Comparison of ENCODE assay signal across 10 mouse cellular contexts in genomic region chr13:53775687-53776086, GRCm38 (mm10).
DNase-seq lines count a peak whose midpoint lies in the region; ATAC-seq and TF ChIP-seq lines count a peak whose summit lies in the region.
"Had no signal": no experiment of that assay in that cellular context is flagged by ENCODE, and none has a peak within 500 bp of the region (broad histone marks: within the 10 kb centered on the region; RNA-seq: fewer than 3 reads in every experiment).

No protein-coding gene starts in this region.

- 0 out of 2 replicates have a peak, but pooled peaks have one; percentile 41 for ATAC-seq in heart, embryonic 16.5 days (replicated peaks; ENCODE audit: extremely low read depth, insufficient read depth, low FRiP score)
- ATAC-seq in heart, embryonic 12.5 days (ENCODE audit: insufficient number of reproducible peaks, low FRiP score) = no peak

- peak; percentile 65 for DNase-seq in urinary bladder, postnatal 14 days (ENCODE audit: low spot score)
- DNase-seq in urinary bladder, adult 2 months (ENCODE audit: low spot score) = no peak
- DNase-seq in cerebellum, postnatal 14 days = peak; percentile 46 to 78
- peak; percentile 36 for DNase-seq in kidney, postnatal 14 days
- no peak for DNase-seq in spleen, postnatal 4 days (ENCODE audit: low spot score in 2 of 2)

- no peaks in the 10 kb centered on the region for H3K36me3 ChIP-seq in heart, embryonic 16.5 days (ENCODE audit: control insufficient read depth, insufficient read depth)
- no peaks in the 10 kb centered on the region for H3K36me3 ChIP-seq in heart, embryonic 12.5 days
- H3K36me3 ChIP-seq in small intestine, adult 2 months (ENCODE audit: control insufficient read depth, insufficient read depth, low read length) = no peaks in the 10 kb centered on the region
- H3K36me3 ChIP-seq: embryonic facial prominence, embryonic 13.5 days; lung, embryonic 15.5 days had no signal

- 39% methylated on average over 5 of the region's 5 CpGs for WGBS in heart, embryonic 16.5 days
- WGBS in heart, embryonic 12.5 days = 40% methylated on average over 5 of the region's 5 CpGs
- 37% methylated on average over 5 of the region's 5 CpGs for WGBS in small intestine, adult 2 months

- H3K9me3 ChIP-seq in heart, embryonic 16.5 days (replicated peaks; ENCODE audit: control insufficient read depth, low read length) = no peaks in the 10 kb centered on the region
- H3K9me3 ChIP-seq in heart, embryonic 12.5 days (replicated peaks) = no peaks in the 10 kb centered on the region
- H3K9me3 ChIP-seq: embryonic facial prominence, embryonic 13.5 days; lung, embryonic 15.5 days had no signal

- TF ChIP-seq POLR2A in small intestine, adult 2 months (IDR thresholded peaks at IDR 0.05; ENCODE audit: low read depth, low read length) = no peak

- peak; percentile 26; the same call in 1 of the 2 replicates for TF ChIP-seq CTCF in small intestine, adult 2 months (IDR thresholded peaks at IDR 0.05; ENCODE audit: extremely low read depth, insufficient read length, insufficient replicate concordance, low read depth, low read length)

- H3K27ac ChIP-seq in heart, embryonic 16.5 days (ENCODE audit: low read length) = no peak overlapping the region
- no peak overlapping the region for H3K27ac ChIP-seq in heart, embryonic 12.5 days (ENCODE audit: poor library complexity, severe bottlenecking)
- H3K27ac ChIP-seq in small intestine, adult 2 months (ENCODE audit: insufficient read depth, low read depth, low read length) = no peak overlapping the region
- H3K27ac ChIP-seq: embryonic facial prominence, embryonic 13.5 days; lung, embryonic 15.5 days had no signal

- no peaks in the 10 kb centered on the region for H3K27me3 ChIP-seq in heart, embryonic 16.5 days (ENCODE audit: control insufficient read depth, insufficient read depth, low read length)
- no peaks in the 10 kb centered on the region for H3K27me3 ChIP-seq in heart, embryonic 12.5 days (replicated peaks)
- no peaks in the 10 kb centered on the region for H3K27me3 ChIP-seq in small intestine, adult 2 months (ENCODE audit: control insufficient read depth, insufficient read depth, low read length)
- H3K27me3 ChIP-seq: lung, embryonic 15.5 days had no signal

- H3K4me2 ChIP-seq in heart, embryonic 16.5 days (ENCODE audit: low read depth, low read length) = no peak overlapping the region
- no peak overlapping the region for H3K4me2 ChIP-seq in heart, embryonic 12.5 days
- H3K4me2 ChIP-seq: embryonic facial prominence, embryonic 13.5 days; lung, embryonic 15.5 days had no signal

- H3K4me1 ChIP-seq in heart, embryonic 16.5 days (ENCODE audit: control insufficient read depth, insufficient read depth, low read length) = peaks cover 3% of the 10 kb centered on the region; the same call in 1 of the 2 replicates
- H3K4me1 ChIP-seq in heart, embryonic 12.5 days (replicated peaks) = peaks cover 5% of the 10 kb centered on the region; the same call in 1 of the 2 replicates
- H3K4me1 ChIP-seq in small intestine, adult 2 months (ENCODE audit: control insufficient read depth, insufficient read depth, insufficient read length, low read length) = no peaks in the 10 kb centered on the region
- H3K4me1 ChIP-seq: lung, embryonic 15.5 days had no signal

- H3K4me3 ChIP-seq in heart, embryonic 16.5 days (ENCODE audit: low read length) = no peak overlapping the region
- H3K4me3 ChIP-seq in heart, embryonic 12.5 days = no peak overlapping the region
- no peak overlapping the region for H3K4me3 ChIP-seq in small intestine, adult 2 months (ENCODE audit: low read depth, low read length)
- H3K4me3 ChIP-seq: embryonic facial prominence, embryonic 13.5 days; lung, embryonic 15.5 days had no signal

- H3K9ac ChIP-seq in heart, embryonic 16.5 days (ENCODE audit: low read length) = no peak overlapping the region
- H3K9ac ChIP-seq in heart, embryonic 12.5 days = no peak overlapping the region
- H3K9ac ChIP-seq: embryonic facial prominence, embryonic 13.5 days; lung, embryonic 15.5 days had no signal

Comparison
In these comparisons a context has a peak if more than half of its experiments do, and no peak if none do; other contexts are left out.
1. DNase-seq: peak in urinary bladder, postnatal 14 days (single experiment), cerebellum, postnatal 14 days (2 of 2) and kidney, postnatal 14 days (single experiment); none in urinary bladder, adult 2 months (single experiment) and spleen, postnatal 4 days (0 of 2).